Mouse (Mus musculus): Measurements from ENCODE around the gene Mgst3.

The Mgst3 gene

DNA sequence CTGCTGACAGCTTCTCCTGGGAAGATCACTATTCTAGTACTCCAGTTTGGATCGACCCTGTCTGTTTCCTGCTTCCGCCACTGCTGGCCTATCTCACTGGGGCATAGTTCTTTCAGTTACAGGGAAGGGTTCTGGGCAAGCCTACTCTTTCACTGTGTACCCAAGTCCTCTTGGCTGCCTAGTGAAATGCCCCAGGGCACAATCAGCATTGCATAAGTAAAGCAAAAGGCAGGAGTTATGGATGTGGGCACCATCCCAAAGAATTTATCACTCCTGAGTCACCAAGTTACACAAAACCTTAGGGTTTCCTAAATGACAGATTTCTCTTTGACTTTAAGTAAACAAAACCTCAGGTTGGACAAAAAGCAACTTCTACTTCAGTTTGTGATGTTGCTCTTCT is 6.3 kb downstream of the Mgst3 start:
- DNase-seq (ENCODE audit: low spot score), result no peak

DNA sequence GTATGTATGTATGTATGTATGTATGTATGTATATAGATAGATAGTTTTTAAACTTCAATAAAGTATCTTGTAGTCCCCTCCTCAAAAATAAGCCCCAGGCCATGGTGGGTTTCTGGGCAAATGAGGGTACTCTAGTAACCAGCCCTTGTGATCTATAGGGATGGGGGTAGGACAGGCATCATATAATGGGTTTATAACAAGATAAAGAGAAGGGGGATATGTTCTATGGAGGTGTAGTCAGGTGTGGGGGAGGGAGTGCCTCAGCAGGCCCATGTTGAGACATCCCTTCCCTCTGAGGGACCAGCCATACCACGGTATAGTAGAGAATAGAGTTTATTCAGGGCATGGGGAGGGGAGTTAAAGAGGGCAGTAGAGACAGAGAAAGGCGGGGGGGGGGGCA is 7.2 kb downstream of the Mgst3 start:
- no peak for DNase-seq (ENCODE audit: low spot score)

DNA sequence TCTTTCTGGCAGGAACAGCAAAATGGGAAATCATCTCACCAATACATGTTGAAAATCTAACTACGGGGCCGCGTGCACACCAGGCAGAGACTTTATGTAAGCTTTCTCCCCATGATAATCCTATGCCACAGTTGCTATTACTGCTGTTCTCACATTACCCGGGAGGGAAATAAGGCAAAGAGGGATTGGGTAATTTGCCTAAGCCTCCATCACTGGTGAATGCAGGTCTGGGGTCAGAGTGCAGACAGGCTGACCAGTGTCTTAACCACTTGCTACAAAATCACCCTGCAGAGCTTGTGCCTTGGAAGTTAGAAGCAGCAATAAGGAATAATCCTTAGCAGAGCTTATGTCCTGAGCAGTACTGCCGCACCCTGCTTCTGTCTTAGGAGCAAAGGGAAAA is 8.0 kb downstream of the Mgst3 start:
- DNase-seq (ENCODE audit: low spot score), result no peak

DNA sequence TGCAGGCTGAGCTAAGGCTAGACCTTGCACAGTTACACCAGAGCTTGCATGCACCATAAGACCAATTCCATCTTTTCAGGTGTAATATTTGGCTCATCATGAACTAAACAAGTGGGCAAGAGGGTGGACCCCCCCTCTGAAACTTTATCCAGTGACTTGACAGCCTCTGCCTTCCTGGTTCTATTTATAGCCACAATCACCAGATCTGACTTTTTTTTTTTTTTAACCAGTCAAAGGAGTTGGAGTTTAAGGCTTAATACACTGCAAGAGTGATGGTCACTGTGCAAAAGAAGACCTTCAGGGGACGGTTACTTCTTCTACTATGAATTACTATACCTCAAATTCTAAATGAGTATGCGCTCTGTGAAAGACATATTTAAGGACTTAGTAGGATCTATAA is 8.4 kb downstream of the Mgst3 start:
- DNase-seq (ENCODE audit: low spot score), result no peak

DNA sequence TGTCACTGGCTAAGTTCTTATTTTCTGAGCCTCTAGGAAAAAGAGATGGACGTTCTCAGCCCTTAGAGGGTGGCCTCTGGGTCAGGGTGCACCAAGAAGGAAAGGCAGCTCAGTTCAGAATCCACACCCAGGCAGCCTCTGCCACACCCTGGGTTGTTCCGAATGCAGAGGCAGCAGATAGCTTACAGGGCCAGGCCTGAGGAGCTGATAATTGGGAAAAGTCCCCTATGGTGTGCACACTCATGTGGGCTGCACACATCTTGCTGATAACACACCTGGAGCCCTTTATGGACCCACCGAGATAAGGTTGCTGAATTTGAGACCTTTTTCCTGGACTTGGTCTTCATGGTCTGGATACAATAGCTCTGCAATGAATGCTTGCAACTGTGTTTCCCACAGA is 9.5 kb downstream of the Mgst3 start:
- DNase-seq (ENCODE audit: low spot score), result no peak

DNA sequence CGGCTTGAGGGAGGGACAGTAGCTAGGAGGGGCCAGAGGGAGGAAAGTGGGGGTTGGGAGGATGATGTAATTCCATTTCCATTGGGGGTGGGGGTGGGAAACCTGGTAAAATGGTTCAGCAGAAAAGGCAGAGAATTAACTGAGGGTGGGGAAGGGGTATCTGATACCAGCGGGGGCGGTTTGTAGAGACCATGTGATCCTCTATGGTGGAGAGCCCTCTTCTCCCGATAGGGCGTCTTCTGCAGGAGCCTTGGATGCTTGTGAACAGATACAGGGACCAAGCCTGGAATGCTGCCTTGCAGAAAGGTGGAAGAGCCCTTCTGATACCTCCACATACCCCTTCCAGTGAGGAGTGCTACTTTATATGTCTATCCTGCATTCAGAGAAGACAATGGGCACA is 10.5 kb downstream of the Mgst3 start:
- DNase-seq (ENCODE audit: low spot score), result no peak

DNA sequence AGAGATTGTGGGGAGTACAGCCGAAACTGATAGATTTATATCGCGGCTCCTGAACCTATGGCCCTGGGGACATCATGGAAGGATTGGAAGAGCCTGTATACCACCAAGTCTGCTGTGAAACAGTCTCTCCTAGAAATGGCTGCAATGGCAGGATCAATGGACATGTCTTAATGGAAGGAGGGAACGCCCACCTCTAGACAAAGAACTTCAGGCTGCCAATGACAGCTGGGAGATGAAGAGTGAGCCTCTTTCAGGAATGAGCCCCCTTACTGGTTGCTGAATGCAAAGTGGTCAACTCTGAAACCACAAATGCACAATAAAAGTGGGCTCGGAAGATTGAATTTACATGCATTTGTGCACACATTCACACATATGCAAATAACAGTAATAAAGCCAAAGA is 10.9 kb downstream of the Mgst3 start:
- no peak for DNase-seq (ENCODE audit: low spot score)

DNA sequence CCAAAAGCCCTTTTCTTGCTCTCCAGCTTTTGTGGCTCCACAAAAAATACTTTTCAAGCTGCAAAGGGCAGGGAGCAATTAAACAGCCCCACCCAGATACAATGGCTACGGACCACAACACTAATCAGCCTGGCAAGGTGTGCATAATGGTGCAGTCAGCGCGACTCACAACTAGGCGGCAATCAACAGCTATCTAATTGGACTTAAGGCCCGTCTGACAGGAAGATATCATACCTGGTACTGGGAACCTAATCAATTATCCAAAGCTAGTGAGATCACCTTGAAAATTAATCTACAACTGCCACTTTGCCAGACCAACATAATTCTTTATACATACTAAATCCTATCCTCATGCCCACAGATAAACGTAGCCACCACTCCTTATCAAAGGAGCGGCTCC is 11.3 kb downstream of the Mgst3 start:
- DNase-seq (ENCODE audit: low spot score), result no peak

DNA sequence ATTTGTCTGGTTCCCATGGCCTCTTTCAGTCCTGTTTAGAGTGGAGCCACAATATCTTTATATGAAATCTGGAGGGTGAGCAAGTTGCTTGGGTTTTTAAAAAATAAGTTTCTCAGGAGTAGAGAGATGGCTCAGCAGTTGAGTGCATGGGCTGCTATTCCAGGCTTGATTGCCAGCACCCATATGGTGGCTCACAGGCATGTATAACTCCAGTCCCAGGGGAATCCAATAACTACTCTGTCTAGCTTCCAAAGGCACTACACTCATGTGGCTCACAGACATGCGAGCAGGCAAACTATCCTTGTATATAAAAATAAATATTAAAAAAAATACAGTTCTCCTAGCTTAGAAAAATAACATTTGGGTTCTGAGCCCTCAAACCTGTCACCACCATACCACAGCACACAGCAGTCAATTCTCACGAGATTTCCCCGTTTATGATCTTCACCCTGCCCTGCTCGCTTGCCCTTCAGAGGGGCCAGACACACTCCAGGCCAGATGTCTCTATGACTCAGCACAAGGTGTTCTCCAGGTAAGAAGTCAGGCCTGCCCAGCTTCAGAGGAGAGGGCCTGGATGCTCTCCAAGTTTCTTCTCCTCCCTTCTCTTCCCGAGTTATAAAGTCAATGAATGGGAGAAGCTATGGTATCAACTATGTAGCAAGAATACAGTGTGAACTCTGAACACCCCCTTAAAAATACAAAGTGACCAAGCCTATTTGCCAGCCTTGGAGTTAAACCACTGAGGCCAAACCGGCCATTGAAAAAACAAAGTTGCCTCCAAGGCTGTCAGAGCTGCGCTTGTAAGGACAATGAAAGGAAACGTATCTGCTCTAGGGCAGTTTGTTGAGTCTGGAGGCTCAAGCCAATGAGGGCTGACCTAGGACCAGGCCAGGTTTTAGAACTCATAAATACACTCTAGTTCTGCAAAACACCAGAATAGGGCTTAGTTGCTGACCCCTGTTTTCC is 12.3 kb downstream of the Mgst3 start:
- DNase-seq (ENCODE audit: low spot score), result no peak

DNA sequence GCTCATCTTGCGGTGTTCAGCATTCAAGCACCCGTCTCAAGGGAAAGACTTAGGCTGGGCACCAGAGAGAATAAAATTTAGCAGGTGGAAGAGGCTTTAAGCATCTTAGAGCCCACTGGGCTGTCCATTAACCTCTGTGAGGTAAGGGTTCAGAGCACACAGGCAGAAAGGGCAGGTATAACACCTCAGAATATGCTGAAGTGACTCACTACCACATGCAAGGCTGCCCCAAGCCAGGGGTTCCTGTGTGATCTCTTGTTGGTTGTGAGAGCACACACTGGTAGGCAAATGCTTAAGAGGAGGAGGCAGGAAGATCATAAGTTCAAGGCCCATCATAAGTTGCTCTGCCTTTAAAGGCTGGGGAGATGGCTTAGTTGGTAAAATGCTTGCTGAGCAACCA is 13.4 kb downstream of the Mgst3 start:
- no peak for DNase-seq (ENCODE audit: low spot score)

DNA sequence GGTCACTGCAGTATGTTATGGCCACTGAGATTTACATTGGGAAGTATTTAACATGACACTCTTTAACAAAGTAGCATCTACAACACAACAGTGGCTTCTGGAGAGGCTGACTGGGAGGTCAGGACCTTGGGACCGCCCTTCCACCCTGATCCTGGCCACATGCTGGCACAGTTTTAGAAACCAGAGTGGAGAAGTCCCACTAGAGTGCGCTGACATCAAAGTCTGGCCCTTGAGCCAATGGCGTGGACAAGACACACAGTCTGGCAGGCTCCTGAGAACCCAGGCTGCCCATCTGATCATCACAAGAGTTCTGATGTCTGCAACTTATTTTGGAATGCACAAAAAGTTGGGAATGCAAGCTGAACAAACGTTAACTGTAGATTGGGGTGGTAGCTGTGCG is 13.9 kb downstream of the Mgst3 start:
- no peak for DNase-seq (ENCODE audit: low spot score)

DNA sequence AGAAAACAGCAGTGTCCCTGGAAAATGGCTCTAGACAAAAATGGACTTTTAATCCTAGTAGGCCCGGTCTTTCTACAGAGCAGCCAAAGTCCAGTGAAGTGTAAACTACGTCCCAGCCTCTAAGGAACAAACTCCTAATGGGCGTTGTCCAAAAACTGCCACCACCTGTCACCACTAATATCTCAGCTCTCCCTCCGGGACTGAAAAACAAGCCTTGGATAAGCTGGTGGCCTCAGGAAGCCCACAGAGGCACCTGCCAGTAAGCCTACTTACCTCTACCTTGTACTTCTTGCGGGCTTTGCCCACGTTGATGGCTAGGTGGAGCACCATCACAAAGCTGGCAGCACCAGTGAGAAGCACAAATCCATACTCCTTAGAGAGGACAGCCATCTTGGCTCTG is 15.6 kb downstream of the Mgst3 start:
- DNase-seq (ENCODE audit: low spot score), result no peak

DNA sequence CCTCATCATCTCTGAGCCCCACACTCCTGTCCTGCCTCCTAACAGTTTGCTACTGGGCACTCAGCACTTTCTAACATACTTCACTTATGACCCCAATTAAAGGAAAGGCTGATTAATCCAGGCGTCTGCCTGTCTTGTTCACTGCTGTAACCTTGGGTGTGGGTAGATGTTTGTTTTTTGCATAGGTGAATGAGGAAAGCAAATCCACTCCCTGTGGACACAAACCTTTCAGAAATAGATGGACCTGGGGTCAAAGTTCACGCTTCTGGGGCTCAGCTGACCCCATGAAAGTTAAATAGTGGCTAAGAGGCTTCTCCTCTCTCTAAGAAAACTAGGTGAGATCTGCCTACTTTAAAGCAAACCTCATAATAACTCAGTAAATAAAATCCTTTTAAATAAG is 18.7 kb downstream of the Mgst3 start:
- DNase-seq (ENCODE audit: low spot score), result no peak

DNA sequence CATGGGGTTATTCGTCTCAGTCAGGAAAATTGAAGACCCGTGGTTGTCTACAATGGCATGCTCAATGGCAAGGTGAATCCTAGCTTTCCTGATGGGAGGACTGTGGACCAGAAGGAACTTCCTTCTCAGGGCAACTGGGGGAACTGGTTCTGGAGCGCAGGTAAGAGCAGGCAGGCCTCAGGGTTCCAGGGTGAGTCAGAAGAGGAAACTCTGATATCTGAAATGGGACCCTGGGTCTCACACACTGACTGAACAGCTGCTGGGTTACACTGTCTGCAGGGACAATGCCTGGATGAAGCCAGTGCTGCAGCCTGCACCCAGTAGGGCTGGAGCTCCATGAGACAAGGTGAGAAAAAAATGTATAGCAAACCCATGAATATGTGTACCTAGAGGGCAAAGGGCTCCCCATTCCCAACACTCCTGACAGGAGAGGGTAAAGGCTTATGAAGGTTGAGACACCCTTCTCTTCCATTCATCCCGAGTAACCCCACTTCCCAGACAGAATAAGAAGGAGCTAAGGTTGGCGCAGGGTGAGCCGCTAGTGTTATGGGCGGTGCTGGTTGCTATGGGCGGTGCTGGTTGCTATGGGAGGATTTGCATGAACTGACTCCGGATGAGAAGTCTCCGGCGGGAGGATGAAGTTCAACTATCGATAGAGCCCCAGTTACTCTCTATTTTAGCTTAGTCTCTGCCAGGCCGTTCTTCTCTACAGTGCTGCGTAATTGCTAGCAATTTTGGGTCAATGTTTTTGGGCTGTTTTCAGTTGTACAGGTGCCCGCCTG is 19.4 kb downstream of the Mgst3 start:
- no peak for DNase-seq (ENCODE audit: low spot score)

DNA sequence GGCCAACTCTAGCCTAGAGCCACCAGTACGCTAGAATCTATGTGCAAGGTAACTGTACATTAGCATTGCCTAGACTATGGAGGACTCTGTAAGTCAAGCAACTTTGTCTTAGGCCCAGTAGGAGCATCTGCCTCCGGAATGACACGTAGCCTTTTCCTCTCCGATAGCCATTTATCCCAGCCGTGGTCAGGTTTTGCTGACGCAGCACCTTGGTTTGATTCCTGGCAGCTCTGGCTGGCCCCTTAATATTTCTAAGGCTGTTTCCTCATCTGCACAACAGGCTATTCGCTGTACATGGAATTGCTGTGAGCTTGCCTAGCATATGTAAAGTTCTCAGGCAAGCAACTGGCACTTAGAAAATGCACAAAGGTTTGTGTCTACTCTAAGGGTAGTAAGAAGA is 20.9 kb downstream of the Mgst3 start:
- no peak for DNase-seq (ENCODE audit: low spot score)

DNA sequence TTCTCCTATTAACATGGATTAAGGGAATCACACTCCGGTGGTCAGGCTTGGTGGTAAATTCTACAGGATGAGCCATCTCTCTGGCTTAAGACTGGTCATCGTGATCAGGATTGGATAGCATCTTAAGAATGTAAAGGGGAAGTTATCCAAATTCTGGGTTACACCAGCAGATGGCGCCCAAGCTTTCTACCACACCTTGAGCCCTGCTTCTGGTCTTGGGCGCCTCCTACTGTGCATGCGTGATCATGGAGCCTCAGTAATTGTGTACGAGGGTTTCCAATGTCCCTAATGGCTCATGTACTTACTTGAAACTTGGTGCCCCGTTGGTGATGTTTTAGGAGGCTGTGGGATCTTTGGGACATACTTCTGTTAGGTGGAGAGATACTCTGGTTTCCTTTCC is 23.7 kb downstream of the Mgst3 start:
- peak; percentile 92 for DNase-seq (ENCODE audit: low spot score)

DNA sequence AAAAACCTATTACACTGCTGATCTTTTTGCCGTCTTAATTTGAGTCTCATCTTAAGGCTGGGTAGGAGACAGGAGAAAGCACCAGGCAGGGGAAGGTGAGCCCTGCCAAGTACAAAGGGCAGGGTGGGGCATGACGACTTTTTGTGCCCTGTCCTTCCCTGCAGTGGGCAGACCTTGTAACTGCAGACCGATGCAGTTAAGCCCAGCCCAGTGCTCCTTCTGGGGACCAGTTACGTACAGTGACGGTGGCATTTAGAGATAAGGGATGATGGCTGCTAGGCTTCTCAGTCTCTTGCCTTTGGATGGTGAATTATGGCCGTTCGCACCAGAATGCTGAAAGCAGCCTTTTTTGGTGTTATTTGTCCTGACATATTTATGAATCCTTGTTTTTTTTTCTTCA is 25.1 kb downstream of the Mgst3 start:
- no peak for DNase-seq (ENCODE audit: low spot score)

DNA sequence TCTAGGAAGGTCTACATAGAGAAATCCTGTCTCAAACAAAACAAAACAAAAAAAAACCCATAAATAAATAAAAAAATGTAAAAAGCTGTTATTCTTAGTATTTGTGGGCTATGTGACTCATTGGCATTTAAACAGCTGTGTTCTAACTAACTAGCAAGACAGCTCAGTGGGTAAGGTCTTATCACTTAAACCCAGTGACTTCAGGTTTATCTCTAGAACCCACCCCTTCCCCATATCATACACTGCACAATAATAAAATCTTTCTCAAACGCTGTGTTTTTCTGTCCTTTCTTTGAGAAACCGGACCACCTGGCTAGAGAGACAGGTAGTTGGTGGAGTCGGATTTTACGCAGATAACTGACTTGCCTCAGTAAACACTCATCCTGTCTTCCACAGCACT is 25.6 kb downstream of the Mgst3 start:
- no peak for DNase-seq (ENCODE audit: low spot score)

DNA sequence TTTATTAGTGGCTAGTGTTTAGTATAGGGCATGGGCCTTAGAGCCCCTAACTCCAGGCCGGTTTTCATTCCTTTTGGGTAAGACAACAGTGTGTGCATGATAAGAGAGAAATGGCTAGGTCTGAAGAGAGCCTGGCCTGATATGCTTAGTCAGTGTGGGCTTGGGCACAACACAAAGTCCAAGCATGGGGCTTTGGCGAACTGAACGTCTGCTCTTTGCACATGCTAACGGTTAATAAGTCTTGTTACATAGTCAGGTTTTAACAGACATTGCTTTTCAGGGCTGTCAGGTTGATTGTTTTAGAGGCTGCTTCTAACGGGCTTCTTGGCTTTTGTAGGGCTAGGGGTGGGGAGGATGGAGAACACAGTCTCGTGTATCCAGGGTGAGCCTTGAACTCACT is 27.0 kb downstream of the Mgst3 start:
- no peak for DNase-seq (ENCODE audit: low spot score)

DNA sequence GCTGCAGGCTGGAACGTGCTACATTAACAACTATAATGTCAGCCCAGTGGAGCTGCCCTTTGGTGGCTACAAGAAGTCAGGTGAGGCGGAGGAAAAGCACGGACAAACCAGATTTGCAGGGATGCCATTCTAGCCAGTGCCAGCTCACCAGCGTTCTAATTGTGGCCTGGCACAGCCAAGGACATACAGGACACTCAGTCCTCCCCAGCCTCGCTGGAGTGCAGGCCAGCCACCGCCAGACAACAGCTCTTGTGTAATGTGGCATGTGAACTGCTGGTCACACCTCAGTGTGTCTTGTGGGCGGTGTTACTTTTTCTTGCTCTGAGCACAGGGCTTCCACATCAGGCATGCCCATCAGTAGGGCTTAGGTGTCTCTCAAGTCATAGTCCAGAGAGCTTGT is 27.8 kb downstream of the Mgst3 start:
- no peak for DNase-seq (ENCODE audit: low spot score)

DNA sequence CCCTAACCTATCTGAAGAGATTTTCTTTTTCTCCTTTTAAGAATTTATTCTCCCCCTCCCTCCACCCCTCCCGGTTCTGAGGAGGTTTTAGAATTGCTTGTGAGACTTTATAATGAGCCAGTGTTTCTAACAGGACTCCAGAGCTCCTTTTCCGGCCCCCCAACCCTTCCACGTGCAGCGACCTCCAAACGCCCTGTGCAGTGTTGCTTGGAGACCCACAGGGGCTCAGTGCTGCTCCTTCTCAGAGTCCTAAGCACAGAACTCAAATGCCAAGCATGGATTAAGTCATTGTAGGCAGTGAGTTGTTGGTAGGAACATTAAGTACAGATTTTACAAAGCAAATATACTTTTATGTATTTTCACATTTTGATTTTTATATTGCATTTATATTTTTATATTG is 30.3 kb downstream of the Mgst3 start:
- no peak for DNase-seq (ENCODE audit: low spot score)

DNA sequence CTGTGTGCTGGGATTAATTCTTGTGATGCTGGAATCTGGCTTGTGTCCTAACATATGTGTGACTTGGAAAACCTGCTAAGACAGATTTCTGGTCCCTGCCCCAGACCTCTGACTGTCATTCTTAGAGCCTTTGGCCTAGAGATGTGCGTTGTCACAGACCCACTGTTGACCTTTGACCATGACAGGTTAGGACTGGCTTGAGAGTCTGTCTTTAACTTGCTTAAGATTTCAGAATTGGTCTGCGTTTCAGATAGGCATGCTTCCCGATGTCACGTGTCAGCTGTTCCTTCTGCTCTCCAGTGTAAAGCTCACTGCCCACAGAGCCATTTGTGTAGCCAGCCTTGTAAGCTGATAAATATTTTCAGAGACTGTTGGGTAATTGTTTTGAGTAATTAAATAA is 30.8 kb downstream of the Mgst3 start:
- no peak for DNase-seq (ENCODE audit: low spot score)

DNA sequence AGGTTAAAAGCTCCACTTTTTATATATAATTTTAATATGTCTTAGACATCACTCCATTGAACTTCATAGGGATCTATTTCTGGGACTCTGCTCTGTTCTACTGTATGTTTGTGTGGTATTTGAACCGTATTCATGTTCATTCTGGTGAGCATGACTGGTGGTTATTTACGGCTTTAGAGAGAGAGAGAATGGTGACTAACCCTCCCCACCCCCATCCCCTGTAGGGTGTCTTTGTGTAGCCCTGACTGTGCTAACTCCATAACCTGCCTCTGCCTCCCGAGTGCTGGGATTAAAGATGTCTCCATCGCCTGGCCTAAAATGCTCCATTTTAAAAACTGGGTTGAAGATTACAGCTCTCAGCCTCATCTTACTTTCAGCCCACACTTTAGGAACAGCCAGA is 33.4 kb downstream of the Mgst3 start:
- no peak for DNase-seq (ENCODE audit: low spot score)

DNA sequence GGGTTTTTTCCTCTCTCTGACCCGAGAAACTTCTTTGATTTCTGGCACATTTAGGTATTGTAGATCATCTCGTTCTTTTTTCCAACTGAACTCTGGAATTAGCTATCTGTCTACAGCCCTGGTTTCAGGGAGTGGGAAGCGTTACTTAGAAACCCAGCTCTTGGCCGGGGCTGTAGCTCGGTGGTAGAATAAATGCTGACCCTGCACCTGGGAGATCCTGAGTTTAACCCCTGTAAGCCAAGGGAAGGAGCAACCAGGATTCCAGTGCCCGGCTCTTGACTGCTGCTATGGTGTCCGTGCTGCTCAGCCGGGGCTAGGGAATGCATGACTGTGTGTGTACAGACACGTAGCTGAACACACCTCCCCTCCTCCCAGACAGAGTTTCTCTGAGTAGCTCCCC is 34.9 kb downstream of the Mgst3 start:
- DNase-seq (ENCODE audit: low spot score), result no peak

Measured in testis, postnatal 10 days (tissue).